Mouse (Mus musculus) heart, embryonic 10.5 days (tissue): ENCODE data around the gene Dag1. TPM values are rescaled to one million over a fixed set of nuclear protein-coding genes. Genes with fewer than 3 reads are reported as not detected.

Experiments
- DNase-seq: peaks from one replicate; pipeline ENCODE4 v3.0.0-alpha.2; 2017; ENCODE audit warnings: low spot score
- H3K27ac ChIP-seq: fragments of 300-500 bp; sonication (generic); 2 replicates; pipeline ENCODE4 v1.5.1; 2016; ENCODE audit warnings: mild to moderate bottlenecking
- H3K27me3 ChIP-seq: fragments of 300-500 bp; sonication (generic); 2 replicates; pipeline ENCODE4 v1.6.1; 2016; ENCODE audit warnings: mild to moderate bottlenecking; ENCODE audit not compliant: poor library complexity, insufficient read depth, severe bottlenecking
- H3K36me3 ChIP-seq: fragments of 300-500 bp; sonication (generic); 2 replicates; pipeline ENCODE4 v1.6.1; 2016; ENCODE audit warnings: mild to moderate bottlenecking, moderate library complexity
- H3K4me1 ChIP-seq: fragments of 300-500 bp; sonication (generic); 2 replicates; pipeline ENCODE4 v1.6.1; 2016; ENCODE audit warnings: mild to moderate bottlenecking
- H3K4me3 ChIP-seq: fragments of 300-500 bp; sonication (generic); 2 replicates; pipeline ENCODE4 v1.5.1; 2016; ENCODE audit warnings: mild to moderate bottlenecking, moderate library complexity
- H3K9me3 ChIP-seq: fragments of 300-500 bp; sonication (generic); 2 replicates; pipeline ENCODE4 v1.6.1; 2016; ENCODE audit warnings: mild to moderate bottlenecking, moderate library complexity
- WGBS: fragments of 180-500 bp; shearing (Covaris S2); methylation state at CpG from one replicate; pipeline ENCODE4 v1.1.7; 2016; 5-methylcytosine and 5-hydroxymethylcytosine counted together
- polyA plus RNA-seq: library from polyadenylated mRNA; unstranded; fragments of >200 nt; fragmentation: Nextera tagmentation; extraction: Ambion mirVana; gene quantifications from 2 replicates; pipeline ENCODE4 v1.2.1, GENCODE M21; 2016

Dag1 gene
- polyA plus RNA-seq, 1 experiment from 2014 or later, result 128 TPM

DNA sequence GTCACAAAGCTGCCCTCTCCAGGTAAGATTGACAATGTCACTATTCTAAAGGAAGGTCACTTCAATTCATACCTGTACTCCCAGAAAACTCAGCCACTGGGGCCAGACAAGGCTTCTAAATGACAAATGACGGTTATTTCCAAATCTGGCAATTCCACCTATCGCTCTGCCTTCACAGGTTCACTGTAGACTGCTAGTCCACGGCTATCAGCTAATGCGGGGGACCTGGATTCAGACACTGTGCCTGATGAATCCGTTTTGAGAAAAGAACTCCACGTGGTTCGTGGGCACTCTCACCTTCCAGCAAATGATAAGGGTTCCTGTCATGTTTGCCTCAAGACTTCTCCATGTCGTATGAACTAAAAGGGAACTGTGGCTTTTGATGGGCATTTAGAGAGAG, 78.0 kb downstream of the Dag1 start:
- no peaks in the 10 kb centered on the region for H3K9me3 ChIP-seq
- WGBS, result 73% methylated on average over 8 of the region's 8 CpGs
- no peak for DNase-seq
- H3K4me1 ChIP-seq, result peaks cover 22% of the 10 kb centered on the region
- peaks cover 49% of the 10 kb centered on the region for H3K27me3 ChIP-seq
- H3K27ac ChIP-seq, result no peak overlapping the region
- H3K4me3 ChIP-seq, result no peak overlapping the region
- H3K36me3 ChIP-seq, result no peaks in the 10 kb centered on the region

DNA sequence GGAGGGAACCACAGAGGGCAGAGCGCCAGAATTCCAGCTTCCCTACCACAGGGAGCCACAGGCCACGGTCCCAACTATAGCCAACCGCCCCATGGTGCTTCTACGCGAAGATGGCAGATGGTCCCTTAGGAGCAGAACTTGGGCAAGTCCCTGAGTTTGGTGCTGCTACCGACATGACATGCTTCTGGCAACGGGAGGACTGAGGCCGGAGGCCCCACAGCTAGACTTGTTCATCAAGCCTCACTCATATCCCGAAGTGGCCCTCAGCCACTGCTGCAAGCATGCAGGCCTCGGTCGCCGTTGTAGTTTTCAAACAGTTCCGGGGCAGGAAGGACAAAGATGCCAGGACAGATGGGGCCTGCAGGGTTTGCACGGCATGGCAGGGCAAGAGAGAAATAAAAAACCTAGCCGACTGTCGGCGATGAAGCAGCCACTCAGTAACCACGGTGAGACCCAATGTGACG, 80.2 kb downstream of the Dag1 start:
- H3K4me1 ChIP-seq, result peaks cover 11% of the 10 kb centered on the region
- WGBS, result 84% methylated on average over 19 of the region's 19 CpGs
- no peaks in the 10 kb centered on the region for H3K9me3 ChIP-seq
- no peak for DNase-seq
- H3K36me3 ChIP-seq, result no peaks in the 10 kb centered on the region
- no peak overlapping the region for H3K4me3 ChIP-seq
- peak overlapping the region; percentile 67; the same call in 1 of the 2 replicates for H3K27ac ChIP-seq
- H3K27me3 ChIP-seq, result peaks cover 28% of the 10 kb centered on the region

DNA sequence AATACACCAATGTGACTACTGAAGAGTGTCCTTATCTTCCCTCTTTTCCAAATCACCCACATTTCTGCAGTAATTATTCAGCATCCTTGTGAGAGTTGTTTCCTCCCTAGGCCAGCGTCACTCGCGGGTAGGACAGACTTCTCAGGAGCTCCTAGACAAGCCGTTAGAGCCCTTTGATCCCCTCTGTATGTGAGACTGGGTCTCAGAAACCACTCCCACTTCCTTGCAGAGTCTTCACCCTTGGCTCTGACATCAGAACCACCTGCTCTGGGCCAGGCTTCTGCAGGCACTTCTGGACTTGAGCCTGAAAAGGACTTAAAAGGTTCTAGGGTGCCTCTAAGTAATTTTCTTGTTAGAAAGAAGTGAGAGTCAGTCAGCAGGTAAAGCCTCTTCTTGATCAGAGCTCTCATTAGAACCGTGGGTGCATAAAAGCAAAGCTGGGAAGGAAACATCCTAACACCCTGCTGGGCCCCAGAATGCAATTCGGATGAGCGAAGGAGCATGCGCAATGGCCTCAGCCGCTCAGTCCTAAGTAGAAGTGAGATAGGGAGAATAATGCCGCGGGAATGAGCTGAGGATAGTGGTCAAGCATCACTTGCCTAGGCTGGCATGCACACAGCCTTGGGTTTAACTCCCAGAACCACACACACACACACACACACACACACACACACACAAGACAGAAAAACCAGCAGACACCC, 80.8 kb downstream of the Dag1 start:
- Histone ChIP-seq H3K27ac (no peak overlapping the region), H3K4me1 (peaks cover 11% of the 10 kb centered on the region), H3K27me3 (peaks cover 22% of the 10 kb centered on the region), H3K9me3 (no peaks in the 10 kb centered on the region), H3K36me3 (no peaks in the 10 kb centered on the region), H3K4me3 (no peak overlapping the region)
- no peak for DNase-seq
- 62% methylated on average over 11 of the region's 11 CpGs for WGBS

DNA sequence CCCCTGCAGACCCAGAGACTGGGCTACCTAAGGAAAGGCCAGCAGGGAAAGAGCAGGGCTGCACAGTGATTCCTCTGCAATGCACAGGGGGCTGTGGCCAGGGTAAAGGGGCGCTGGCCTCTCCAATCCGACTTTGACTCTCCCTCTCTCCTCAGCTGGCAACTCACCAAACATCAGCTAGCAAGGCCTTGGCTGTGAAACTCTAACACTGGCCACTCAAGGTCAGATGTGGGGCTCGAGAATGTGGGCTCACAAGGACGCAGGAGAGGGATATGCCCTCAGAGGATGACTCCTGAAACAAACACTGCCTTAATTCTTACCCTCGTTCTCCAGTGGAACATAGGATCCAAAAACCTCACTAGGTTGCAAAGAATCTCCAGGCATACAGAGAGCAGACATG, 85.4 kb downstream of the Dag1 start:
- Histone ChIP-seq H3K4me1 (peaks cover 3% of the 10 kb centered on the region), H3K27me3 (no peaks in the 10 kb centered on the region; the same call in 1 of the 2 replicates), H3K4me3 (no peak overlapping the region), H3K36me3 (no peaks in the 10 kb centered on the region), H3K9me3 (no peaks in the 10 kb centered on the region), H3K27ac (no peak overlapping the region)
- WGBS, result 66% methylated on average over 5 of the region's 5 CpGs
- no peak for DNase-seq

DNA sequence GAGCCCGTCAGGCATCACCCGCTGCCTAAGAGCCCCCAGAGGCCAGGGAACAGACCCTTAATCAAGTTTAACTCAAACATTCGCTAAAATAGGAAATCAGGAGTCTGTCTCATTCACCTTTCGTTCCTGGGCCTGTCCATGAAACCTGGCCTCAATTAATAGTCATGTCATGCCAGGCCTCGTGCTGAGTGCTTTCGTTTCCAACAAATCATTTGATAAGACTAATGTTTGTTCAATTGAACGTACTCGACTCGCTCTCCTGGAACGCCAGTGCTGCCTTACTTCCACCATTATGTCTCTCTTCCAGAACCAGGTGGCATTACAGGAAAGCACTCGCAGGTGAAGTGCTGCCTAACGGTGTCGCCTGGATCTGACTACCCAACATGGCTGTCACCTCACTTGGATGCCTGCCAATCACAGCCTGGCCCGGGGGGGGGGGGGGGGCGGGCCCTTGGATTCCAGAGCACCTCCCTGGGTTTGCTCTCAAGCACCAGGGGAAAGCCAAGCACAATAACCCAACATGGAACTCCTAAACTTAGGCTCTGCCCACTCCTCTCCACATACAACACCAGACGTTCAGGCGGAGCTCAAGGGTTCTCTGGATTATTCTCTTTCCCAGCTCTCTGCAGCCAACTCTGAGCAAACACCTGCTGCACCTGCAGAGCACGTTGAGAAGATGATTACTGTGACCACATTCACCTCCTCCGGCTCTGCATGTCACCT, 88.5 kb downstream of the Dag1 start:
- Histone ChIP-seq H3K27me3 (no peaks in the 10 kb centered on the region; the same call in 1 of the 2 replicates), H3K9me3 (no peaks in the 10 kb centered on the region), H3K27ac (no peak overlapping the region), H3K4me3 (no peak overlapping the region), H3K36me3 (no peaks in the 10 kb centered on the region), H3K4me1 (no peaks in the 10 kb centered on the region)
- no peak for DNase-seq
- 76% methylated on average over 19 of the region's 19 CpGs for WGBS

DNA sequence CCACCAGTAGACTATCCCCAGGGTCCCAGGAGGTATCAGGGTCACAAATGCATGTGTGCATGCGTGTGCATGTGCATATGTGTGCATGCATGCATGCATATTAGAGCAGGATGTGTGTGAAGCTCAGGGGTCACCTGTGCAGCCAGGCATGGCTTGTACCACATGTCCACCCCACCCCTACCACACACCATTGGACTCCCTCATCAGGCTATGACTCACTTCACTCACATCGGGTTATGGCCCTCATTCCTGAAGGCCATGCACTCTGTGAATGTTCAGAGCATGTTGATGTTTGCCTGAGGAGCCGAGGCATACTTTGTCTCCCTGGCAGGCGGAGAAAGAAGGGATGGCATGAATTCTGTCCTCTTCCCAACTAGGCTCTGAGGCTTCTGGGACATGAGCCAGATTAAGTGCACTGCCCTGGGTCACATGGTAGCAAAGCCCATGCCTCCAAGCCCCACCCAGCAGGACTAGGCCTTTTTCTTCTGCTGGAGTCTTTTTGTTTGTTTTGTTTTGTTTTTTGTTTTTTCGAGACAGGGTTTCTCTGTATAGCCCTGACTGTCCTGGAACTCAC, 90.9 kb downstream of the Dag1 start:
- 86% methylated on average over 5 of the region's 5 CpGs for WGBS
- no peak for DNase-seq
- Histone ChIP-seq H3K27me3 (no peaks in the 10 kb centered on the region; the same call in 1 of the 2 replicates), H3K4me1 (no peaks in the 10 kb centered on the region), H3K9me3 (no peaks in the 10 kb centered on the region), H3K4me3 (no peak overlapping the region), H3K36me3 (no peaks in the 10 kb centered on the region), H3K27ac (no peak overlapping the region)

DNA sequence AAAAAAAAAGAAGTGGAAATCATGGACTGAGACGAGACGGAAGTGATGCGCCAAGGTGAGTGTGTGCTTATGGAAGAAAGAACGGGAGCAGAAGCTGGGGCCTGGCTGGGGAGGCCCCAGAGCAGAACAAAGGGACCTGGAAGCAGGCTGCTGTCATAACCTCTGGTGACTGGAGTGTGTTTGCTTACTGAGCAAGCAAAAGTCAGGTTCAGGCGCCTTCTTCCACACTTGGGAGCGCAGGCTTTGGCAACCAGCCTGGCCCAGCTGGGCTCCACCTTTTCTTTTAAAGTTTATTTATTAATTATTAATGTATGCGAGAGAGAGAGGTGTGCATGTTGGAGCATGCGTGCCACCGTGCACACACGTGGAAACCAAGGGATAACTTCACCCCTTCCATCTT, 94.0 kb downstream of the Dag1 start:
- DNase-seq, result no peak
- Histone ChIP-seq H3K9me3 (no peaks in the 10 kb centered on the region), H3K36me3 (no peaks in the 10 kb centered on the region), H3K4me3 (no peak overlapping the region), H3K4me1 (no peaks in the 10 kb centered on the region), H3K27me3 (no peaks in the 10 kb centered on the region; the same call in 1 of the 2 replicates), H3K27ac (no peak overlapping the region)
- whole genome bisulfite sequencing, result 82% methylated on average over 10 of the region's 10 CpGs

DNA sequence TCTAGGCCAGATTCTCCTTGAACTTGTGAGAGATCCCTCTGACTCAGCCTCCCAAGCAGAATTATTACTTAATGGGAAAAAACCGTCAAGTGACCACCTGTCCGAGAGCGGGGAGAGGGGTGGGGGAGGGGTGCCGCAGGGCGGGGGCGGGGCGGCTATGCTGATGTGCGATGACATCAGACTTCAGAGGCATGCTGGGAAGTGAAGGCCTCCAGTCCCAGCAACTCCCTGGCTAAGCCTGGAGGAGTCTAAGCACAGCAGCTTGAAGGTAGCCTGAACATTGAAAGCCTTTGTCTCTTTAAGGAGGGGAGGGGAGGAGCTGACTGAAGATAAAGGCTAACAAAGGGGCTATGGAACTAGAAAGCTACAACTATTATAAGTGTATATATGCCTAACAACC, 98.6 kb downstream of the Dag1 start:
- no peaks in the 10 kb centered on the region for H3K4me1 ChIP-seq
- H3K36me3 ChIP-seq, result no peaks in the 10 kb centered on the region
- no peak overlapping the region for H3K27ac ChIP-seq
- no peaks in the 10 kb centered on the region for H3K9me3 ChIP-seq
- H3K27me3 ChIP-seq, result 0 out of 2 replicates have a peak, but pooled peaks cover 1% of the 10 kb centered on the region
- no peak for DNase-seq
- WGBS, result 33% methylated on average over 8 of the region's 8 CpGs
- no peak overlapping the region for H3K4me3 ChIP-seq

DNA sequence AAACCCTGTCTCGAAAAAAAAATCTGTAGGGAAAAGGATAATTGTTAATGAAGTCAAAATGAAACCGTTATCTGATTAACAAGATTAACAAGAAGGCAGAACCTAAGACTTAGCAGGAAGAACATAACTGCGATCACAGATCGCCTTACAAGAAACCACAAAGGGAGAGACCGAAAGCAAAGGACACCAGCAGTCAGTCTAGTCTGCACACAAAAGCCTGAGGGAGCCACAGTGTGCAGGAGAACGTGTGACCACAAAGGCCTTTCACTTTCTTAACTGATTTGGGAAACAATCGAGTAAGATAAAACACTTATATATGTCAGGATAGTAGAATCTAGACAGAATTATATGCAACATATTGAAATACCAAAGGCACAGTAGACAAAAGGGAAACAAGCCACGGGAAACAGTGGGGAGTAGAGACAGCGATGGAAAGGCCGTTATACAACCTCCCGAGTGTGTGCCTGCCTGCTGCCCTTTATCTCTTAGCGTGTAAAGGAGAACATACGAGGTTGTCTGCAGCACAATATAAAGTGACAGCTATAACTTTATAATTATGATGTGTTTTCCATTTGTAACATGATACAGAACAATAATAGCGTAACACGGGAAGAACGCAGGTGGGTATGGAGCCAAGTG, 100.0 kb downstream of the Dag1 start:
- H3K4me3 ChIP-seq, result no peak overlapping the region
- DNase-seq, result no peak
- no peaks in the 10 kb centered on the region for H3K36me3 ChIP-seq
- H3K27me3 ChIP-seq, result peaks cover 10% of the 10 kb centered on the region; the same call in 1 of the 2 replicates
- 83% methylated on average over 16 of the region's 16 CpGs for WGBS
- H3K27ac ChIP-seq, result no peak overlapping the region
- H3K4me1 ChIP-seq, result no peaks in the 10 kb centered on the region
- H3K9me3 ChIP-seq, result no peaks in the 10 kb centered on the region

DNA sequence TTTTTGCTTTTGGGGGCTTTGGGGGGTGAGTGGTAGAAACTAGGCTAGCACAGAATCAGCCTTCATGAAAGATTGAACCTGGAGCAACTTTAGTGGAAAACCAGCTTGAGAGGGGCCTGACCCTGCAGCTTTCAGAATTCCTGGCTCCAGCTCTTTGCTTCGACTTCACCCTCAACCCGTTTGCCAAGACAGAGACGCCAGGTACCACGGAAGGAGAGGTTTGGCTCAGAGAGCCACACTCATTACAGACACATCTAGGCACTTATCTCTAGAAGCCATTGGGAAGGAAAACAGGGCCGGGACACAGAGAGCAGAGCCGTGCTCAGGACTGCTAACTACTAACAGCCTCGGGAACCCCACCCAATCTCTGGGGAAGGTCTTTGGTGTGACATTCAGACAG, 105.9 kb downstream of the Dag1 start:
- Histone ChIP-seq H3K4me3 (no peak overlapping the region), H3K36me3 (no peaks in the 10 kb centered on the region), H3K27ac (no peak overlapping the region), H3K4me1 (0 out of 2 replicates have a peak, but pooled peaks cover 3% of the 10 kb centered on the region), H3K27me3 (peaks cover 10% of the 10 kb centered on the region; the same call in 1 of the 2 replicates), H3K9me3 (no peaks in the 10 kb centered on the region)
- no peak for DNase-seq
- WGBS, result 42% methylated on average over 7 of the region's 7 CpGs

DNA sequence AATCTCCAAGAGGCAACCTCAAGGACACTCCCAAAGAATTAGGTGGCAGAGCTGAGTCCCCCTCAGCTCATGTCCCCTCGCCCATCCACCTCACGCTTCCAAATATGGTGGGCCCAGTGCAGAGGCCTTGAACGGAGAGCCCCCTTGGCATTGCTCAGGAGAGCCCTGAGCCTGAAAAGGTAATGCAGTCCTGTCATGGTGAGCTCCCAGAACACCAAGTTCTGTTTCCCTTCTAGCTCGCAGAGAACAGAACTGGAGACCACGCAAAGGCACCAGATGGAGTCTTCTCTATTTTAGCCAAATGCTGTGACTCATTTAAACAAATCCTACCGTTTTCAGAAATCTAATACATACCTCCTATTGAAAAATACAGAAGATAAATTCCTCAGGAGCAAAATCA, 106.3 kb downstream of the Dag1 start:
- H3K27me3 ChIP-seq, result peaks cover 10% of the 10 kb centered on the region; the same call in 1 of the 2 replicates
- H3K9me3 ChIP-seq, result no peaks in the 10 kb centered on the region
- WGBS, result 77% methylated on average over 6 of the region's 6 CpGs

DNA sequence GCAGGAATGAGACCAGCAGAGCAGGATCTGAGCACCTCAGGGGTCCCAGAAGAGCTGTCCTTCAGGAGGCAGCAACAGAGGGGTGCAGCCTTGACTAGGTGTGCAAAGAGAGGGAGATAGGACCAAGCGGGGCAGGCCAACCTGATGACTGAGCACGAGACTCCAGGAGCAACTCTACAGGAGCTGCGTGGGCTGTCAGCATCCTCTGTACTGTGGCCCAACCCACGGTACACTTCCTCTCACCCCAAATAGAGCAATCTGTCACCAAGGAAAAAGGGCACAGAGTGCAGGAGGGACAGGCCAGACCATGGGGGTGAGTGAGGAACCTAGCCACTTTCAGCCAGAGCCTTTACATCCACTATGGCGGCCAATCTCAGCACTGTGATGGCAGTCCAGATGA, 107.0 kb downstream of the Dag1 start:
- Histone ChIP-seq H3K4me1 (0 out of 2 replicates have a peak, but pooled peaks cover 3% of the 10 kb centered on the region), H3K27ac (no peak overlapping the region)
- WGBS, result 79% methylated on average over 5 of the region's 5 CpGs

More for the DNA sequence above, 106.3 kb downstream of the Dag1 start:
- Histone ChIP-seq H3K4me3 (no peak overlapping the region), H3K27ac (no peak overlapping the region), H3K4me1 (0 out of 2 replicates have a peak, but pooled peaks cover 3% of the 10 kb centered on the region), H3K36me3 (no peaks in the 10 kb centered on the region)
- no peak for DNase-seq

More for the DNA sequence above, 107.0 kb downstream of the Dag1 start:
- Histone ChIP-seq H3K4me3 (no peak overlapping the region), H3K9me3 (no peaks in the 10 kb centered on the region), H3K27me3 (peaks cover 10% of the 10 kb centered on the region; the same call in 1 of the 2 replicates), H3K36me3 (no peaks in the 10 kb centered on the region)
- no peak for DNase-seq
